Mouse (Mus musculus) gastrocnemius, postnatal 4 days (tissue): ENCODE results near the gene Irf5. TPM values are rescaled to one million over a fixed set of nuclear protein-coding genes. Genes with fewer than 3 reads are reported as not detected.
A peak's percentile ranks its signal among the peaks of the same experiment; 100 is the strongest.

Experiments used
- DNase-seq, 2 experiments: peaks; one replicate each; pipeline ENCODE4 v3.0.0; 2021 to 2022; ENCODE audit warnings: low spot score in 2 of 2, mixed read lengths in 2 of 2
- long read RNA-seq, 2 experiments: library from polyadenylated mRNA; stranded (forward); transcript quantifications; one replicate each; pipeline ENCODE4 v2.0.0; 2021
- total RNA-seq, 2 experiments: library from RNA; stranded (reverse); gene quantifications; 2 replicates each; pipeline ENCODE4 v1.2.3; 2021

The Irf5 gene
- 1 to 10 TPM; 3.7 to 4.5 TPM for total RNA-seq
- long read RNA-seq, experiment 1, partial matches to known transcripts: 0 of 8 reads
- long read RNA-seq, experiment 1, other reads (novel, unspliced or antisense): 4 of 8 reads
- long read RNA-seq, experiment 2, partial matches to known transcripts: 0 of 5 reads
- long read RNA-seq, experiment 2, other reads (novel, unspliced or antisense): 1 of 5 reads

DNA sequence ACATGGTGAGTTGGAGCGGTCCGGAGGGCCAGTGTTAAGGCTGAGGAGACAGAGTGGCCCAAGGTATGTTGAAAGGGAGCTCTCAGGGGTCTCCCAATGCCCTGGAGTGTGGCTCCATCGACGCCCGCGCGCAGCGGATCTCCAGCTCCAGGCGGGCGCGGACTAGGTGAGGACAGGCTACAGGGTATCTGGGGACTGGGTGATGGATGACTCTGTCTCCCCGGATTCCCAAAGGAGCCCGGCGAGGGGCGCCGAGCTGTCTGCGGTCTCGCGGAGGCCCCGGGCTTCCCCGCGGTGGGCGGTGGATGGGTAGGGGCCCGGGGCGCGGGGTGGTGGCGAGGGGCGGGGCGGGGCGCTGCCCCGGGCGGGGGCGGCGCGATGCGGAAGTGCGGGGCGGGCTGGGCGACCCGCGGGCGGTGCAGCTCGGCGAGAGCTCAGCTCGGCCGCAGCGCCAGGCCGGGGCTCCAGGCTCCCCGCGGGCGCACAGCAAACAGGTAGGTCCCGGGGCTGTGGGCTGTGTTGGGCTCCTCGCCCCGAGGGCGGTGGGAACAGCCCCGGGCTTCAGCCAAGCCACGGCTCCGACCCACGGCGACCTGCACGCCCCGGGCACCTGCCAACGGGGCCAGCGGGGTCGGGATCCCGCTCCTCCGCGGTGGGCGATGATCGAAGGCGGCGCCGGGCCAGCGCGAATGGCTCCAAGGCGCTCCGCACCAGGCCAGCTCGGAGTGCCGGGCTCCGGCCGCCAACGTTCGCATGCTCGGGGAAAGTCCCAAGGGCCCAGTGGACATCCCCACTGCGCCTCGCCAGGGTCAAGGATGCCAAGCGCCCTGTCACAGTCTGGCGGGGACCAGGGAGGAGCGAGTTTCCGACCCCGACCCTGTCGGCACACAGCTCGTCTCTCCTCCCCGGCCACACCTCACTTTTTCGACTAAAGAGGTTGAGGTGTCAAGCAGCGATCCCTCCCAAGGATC, at the start of gene Irf5:
Gene Irf5, plus strand, starts transcription at position 345 of the 971 bp plus-strand sequence.
- peak in 1 of 2 experiments; percentile 46 for DNase-seq

DNA sequence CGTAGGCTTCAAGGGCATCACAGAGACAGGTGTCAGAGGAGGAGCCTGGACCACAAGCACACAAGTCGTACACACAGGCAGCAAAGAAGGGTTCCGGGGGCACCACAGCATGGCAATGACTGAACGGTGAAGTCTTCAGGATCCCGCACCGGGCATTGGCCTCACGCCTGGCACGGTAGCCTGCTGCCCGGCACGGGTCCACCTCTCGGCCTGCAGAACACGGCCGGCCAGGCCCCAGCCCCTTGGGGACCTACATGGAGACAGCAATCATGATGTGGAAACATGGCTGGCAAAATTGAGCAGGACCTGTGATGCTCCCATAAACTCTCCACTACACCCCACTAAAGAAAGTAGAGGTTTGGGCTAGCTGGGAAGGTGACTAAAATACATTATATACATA, 43.7 kb upstream of the Irf5 start:
- no peak for DNase-seq

GRCm38 (mm10) chr6:29484716-29485559, 41.5 kb upstream of the Irf5 start:
- peak; percentile 68 to 81 for DNase-seq

DNA sequence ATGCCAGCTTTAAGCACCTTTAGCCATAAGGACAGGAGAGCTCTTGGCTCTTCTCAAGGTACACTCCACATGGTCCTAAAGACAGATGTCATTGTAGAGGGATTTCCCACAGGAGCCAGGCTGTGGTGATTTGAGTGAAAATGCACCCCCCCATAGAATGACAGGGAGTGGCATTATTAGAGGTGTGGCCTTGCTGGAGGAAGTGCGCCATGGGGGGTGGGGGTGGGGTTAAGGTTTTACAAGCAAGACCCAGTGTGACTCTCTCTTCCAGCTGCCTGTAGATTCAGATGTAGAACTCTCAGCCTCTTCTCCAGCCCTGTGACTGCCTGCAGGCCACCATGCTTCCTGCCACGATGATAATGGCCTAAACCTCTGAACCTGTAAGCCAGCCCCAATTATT, 40.5 kb upstream of the Irf5 start:
- DNase-seq: no peak

GRCm38 (mm10) chr6:29494101-29494500, 32.3 kb upstream of the Irf5 start:
- DNase-seq: no peak

DNA sequence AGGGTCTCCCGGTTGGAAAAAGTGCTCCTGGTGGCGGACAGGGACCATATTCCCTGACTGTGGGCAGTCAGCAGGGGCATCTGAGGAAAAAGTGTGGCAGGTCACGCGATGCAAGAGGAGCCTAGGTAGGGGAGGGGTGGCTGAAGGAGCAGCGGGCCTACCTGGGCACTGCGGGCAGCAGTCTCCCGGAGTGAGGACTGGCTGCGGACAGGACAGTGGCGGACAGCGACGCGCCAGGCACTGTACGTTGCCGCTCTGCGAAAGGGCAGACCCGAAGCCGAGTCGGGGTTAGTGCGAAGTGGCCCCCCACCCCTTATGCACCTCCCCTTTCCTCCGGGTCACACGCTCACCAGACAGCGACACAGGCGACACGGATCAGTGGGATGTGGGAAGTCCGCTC, 30.2 kb upstream of the Irf5 start:
- DNase-seq: no peak

GRCm38 (mm10) chr6:29497791-29498190, 28.6 kb upstream of the Irf5 start:
- DNase-seq: no peak

GRCm38 (mm10) chr6:29500177-29500576, 26.2 kb upstream of the Irf5 start:
- no peak for DNase-seq

DNA sequence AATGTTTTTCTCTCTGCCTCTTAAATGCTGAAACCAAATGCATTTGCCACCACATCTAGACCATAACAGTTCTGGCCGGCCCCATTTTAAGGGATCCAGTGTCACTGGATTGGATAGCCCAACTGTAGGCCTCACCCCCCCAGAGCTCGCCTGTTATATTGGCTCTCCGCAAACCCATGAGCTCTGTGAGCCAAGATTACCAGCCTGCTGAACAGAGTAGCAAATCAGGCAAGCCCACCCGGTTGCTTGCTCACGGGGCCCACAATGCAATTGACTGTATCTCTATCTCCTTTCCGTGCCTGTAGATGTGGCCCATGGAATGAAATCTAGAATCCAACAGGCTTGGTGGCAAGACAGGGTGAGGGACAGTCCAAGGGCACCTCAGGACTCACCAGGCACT, 25.6 kb upstream of the Irf5 start:
- DNase-seq: no peak

- DNase-seq: no peak
These were observed 24.8 kb upstream of the Irf5 start for GRCm38 (mm10) chr6:29501599-29501998.

GRCm38 (mm10) chr6:29505493-29505892, 20.9 kb upstream of the Irf5 start:
- DNase-seq: no peak

GRCm38 (mm10) chr6:29506834-29507233, 19.6 kb upstream of the Irf5 start:
- no peak for DNase-seq

- DNase-seq: peak in 1 of 2 experiments; percentile 52
These were observed 18.7 kb upstream of the Irf5 start, which contains the start of gene Kcp for GRCm38 (mm10) chr6:29507447-29508309. Gene Kcp (minus strand): TSS chr6:29507952.

DNA sequence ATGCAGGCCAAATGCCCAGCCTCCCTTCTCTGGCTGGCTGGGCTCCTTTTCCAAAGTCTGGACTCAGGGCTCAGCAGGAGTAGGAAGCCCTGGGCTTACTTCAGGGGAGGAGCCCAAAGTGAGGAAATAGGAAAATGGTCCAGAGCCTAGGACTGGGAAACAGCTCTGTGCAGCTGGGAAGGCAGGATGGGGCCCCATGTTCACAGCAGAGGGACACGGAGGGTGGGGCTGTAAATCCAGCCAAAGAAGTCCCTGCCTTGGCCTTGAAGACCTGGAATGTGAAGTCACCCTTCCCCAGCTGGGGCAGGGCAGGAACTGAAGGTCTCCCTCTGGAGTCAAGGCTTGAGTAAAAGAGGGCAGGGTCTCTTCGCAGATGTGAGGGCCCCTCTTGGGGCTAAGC, 17.3 kb upstream of the Irf5 start:
- DNase-seq: peak in 1 of 2 experiments; percentile 46

GRCm38 (mm10) chr6:29513284-29513683, 13.1 kb upstream of the Irf5 start:
- DNase-seq: peak in 1 of 2 experiments; percentile 43

- DNase-seq: peak; percentile 54 to 78
These were observed 9.3 kb upstream of the Irf5 start for GRCm38 (mm10) chr6:29517139-29517538.

GRCm38 (mm10) chr6:29522626-29523300, 3.7 kb upstream of the Irf5 start:
- no peak for DNase-seq

- no peak for DNase-seq
These were observed 3.0 kb upstream of the Irf5 start for GRCm38 (mm10) chr6:29523301-29524033.

- no peak for DNase-seq
These were observed 2.4 kb upstream of the Irf5 start for GRCm38 (mm10) chr6:29524034-29524489.
